Mouse (Mus musculus): ENCODE results near the gene Plekha4. TPM values are rescaled to one million over a fixed set of nuclear protein-coding genes. Genes with fewer than 3 reads are reported as not detected.

Gene Plekha4
- total and polyA plus RNA-seq, 3 experiments, result 0.12 to 0.65 TPM; not detected in 1

GRCm38 (mm10) chr7:45509912-45510787, 16.0 kb upstream of the Plekha4 start, which contains the start of gene Nucb1 (continued):
- TF ChIP-seq NRF1 (IDR thresholded peaks at IDR 0.05; ENCODE audit: insufficient read depth, low read depth, low read length, poor library complexity, severe bottlenecking) (0 out of 2 replicates have a peak, but pooled peaks have one; percentile 27), USF1 (IDR thresholded peaks at IDR 0.05; ENCODE audit: low read depth, low read length) (peak; percentile 27; the same call in 1 of the 2 replicates), ELF1 (IDR thresholded peaks at IDR 0.05; ENCODE audit: low read depth, low read length) (peak; percentile 82), GATA1 (IDR thresholded peaks at IDR 0.05; ENCODE audit: low read depth, low read length) (peak; percentile 86), TAL1 (IDR thresholded peaks at IDR 0.05; ENCODE audit: low read length) (no peak), MXI1 (IDR thresholded peaks at IDR 0.05; ENCODE audit: low read depth, low read length) (peak; percentile 75), MAZ (IDR thresholded peaks at IDR 0.05; ENCODE audit: low read depth, low read length) (no peak), ZKSCAN1 (IDR thresholded peaks at IDR 0.05; ENCODE audit: low read depth, low read length) (no peak), EP300 (IDR thresholded peaks at IDR 0.05; ENCODE audit: low read depth in 1 of 2, low read length in 2 of 2) (peak in 1 of 2 experiments; percentile 84; a peak in 3 of 4 replicates), MYB (IDR thresholded peaks at IDR 0.05; ENCODE audit: low read depth, low read length) (0 out of 2 replicates have a peak, but pooled peaks have one; percentile 52), HCFC1 (IDR thresholded peaks at IDR 0.05; ENCODE audit: low read depth, low read length) (peak; percentile 100)

DNA sequence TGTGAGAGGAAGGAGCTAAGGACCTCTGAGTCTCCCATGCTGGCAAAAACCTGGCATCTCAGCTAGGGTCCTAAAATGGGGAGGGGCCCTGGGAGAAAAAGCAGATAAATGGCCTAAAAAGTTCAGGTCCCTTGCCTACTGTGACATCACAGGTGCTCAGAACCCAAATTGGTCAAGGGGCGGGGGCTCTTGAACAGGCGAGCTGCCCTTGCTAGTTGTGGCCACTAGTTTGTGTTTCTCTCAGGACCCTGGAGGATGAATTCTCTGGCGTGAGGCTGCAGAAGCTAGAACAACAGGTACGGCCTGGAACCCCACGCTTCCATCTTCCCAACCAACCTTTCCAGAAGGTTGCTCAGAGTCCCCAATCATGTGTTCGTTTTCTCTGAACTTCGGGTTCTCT, 11.7 kb upstream of the Plekha4 start:
- Histone ChIP-seq H3K27me3 (ENCODE audit: control insufficient read depth in 1 of 2, insufficient read depth in 2 of 2, low read length in 2 of 2) (no peaks in the 10 kb centered on the region), H3K9ac (ENCODE audit: control insufficient read depth, low read depth, low read length, poor library complexity, severe bottlenecking) (no peak overlapping the region), H3K36me3 (ENCODE audit: control insufficient read depth in 1 of 2, insufficient read depth in 2 of 2, low read length in 2 of 2) (no peaks in the 10 kb centered on the region), H3K4me3 (ENCODE audit: control insufficient read depth in 1 of 2, insufficient read depth in 1 of 2, low read depth in 2 of 2, low read length in 2 of 2) (no peak overlapping the region), H3K4me1 (ENCODE audit: control insufficient read depth in 1 of 2, insufficient read depth in 2 of 2, low read length in 2 of 2) (no peaks in the 10 kb centered on the region), H3K9me3 (replicated peaks; ENCODE audit: insufficient read depth, low read length) (no peaks in the 10 kb centered on the region), H3K27ac (ENCODE audit: control insufficient read depth, low read depth, low read length) (no peak overlapping the region), H3K79me2 (ENCODE audit: control insufficient read depth, insufficient read depth, low read length, poor library complexity) (peaks cover 7% of the 10 kb centered on the region)
- no peak for TF ChIP-seq MYC (IDR thresholded peaks at IDR 0.05; ENCODE audit: low read depth, low read length)
- no peak for TF ChIP-seq MYB (IDR thresholded peaks at IDR 0.05; ENCODE audit: low read depth, low read length)
- no peak for TF ChIP-seq GABPA (IDR thresholded peaks at IDR 0.05; ENCODE audit: low read depth, low read length)
- no peak for TF ChIP-seq E2F4 (IDR thresholded peaks at IDR 0.05; ENCODE audit: borderline replicate concordance, low read depth, low read length)
- TF ChIP-seq CHD2 (IDR thresholded peaks at IDR 0.05; ENCODE audit: low read length), result no peak
- no peak for TF ChIP-seq MAX (IDR thresholded peaks at IDR 0.05; ENCODE audit: low read length)
- TF ChIP-seq BHLHE40 (IDR thresholded peaks at IDR 0.05; ENCODE audit: borderline replicate concordance, low read depth, low read length), result no peak
- TF ChIP-seq SMC3 (IDR thresholded peaks at IDR 0.05; ENCODE audit: low read depth, low read length), result no peak
- DNase-seq (ENCODE audit: low read depth, low spot score), result no peak

Data from MEL (cell line).